Mouse (Mus musculus): Measurements from ENCODE around the gene Olfr985.

Gene Olfr985

GRCm38 (mm10) chr9:40130084-40130483, at the start of gene Olfr985:
TSS of gene Olfr985 (minus strand) at chr9:40130184.
- no peak for DNase-seq

DNA sequence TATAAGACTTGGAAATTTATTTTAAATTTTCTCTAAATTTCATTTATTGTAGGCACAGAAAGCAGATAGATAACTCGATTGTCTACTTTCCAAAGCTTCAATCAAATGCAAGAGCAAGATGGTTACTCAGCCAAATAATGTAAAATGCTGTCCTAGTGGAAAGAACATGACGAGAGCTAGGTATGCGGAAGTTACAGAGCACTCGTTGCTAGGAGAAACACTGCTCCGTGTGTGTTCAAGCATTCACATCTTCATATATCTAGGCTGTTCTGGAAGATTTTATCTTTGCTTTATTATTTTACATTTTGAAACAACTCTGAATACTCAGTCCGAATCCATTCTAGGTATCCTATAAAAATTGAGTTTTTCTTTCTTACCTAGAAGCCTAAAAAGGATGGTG, 47.0 kb upstream of the Olfr985 start:
- no peak for DNase-seq

DNA sequence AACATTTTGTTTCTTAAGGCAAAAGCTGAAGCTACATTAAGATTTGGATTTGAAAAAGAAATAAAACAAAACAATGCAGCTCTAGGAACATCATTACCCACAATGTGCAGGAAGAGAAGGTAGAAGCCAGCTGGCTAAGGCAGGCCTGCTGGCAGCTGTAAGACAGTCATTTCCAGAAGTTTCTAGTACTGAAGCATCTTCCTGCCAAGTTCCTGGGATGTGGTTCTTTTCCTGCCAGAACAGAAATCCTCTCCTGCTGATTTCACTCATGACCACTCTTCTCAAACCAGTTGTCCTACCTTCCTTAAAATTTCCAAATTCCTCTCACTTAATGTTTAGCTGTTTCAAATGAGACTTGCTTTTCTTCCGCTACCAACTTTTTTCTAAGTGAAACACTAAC, 36.5 kb upstream of the Olfr985 start:
- no peak for DNase-seq

DNA sequence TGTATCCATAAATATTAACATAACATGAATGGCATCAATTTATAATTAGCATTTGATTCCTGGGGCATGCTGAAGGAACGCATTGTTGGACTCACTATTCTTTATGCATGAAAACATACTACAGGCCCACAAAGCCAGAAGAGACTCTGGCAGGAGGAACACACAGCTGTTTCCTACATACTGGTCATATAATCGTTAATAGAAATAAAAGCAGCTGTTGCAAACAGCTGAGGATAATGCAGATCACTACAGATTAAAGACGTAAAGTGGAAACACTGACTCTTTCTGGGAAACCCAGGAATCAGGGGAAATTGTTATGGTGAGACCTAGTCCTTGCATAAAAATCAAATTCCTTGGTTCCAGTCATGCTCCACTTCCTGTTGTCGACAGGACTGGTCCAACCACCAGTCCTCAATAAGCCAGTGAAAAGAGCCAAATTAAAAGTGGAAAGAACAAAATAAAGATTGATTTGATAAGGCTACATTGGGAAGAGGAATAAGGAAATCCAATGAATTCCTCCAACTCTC, 25.2 kb upstream of the Olfr985 start:
- DNase-seq: no peak

GRCm38 (mm10) chr9:40141544-40141943, 11.6 kb upstream of the Olfr985 start:
- DNase-seq: no peak

GRCm38 (mm10) chr9:40139484-40139883, 9.5 kb upstream of the Olfr985 start:
- no peak for DNase-seq

GRCm38 (mm10) chr9:40136987-40137688, 7.2 kb upstream of the Olfr985 start:
- DNase-seq: no peak

- no peak for DNase-seq
Measured at GRCm38 (mm10) chr9:40130556-40130955, 572 bp upstream of the Olfr985 start.

DNA sequence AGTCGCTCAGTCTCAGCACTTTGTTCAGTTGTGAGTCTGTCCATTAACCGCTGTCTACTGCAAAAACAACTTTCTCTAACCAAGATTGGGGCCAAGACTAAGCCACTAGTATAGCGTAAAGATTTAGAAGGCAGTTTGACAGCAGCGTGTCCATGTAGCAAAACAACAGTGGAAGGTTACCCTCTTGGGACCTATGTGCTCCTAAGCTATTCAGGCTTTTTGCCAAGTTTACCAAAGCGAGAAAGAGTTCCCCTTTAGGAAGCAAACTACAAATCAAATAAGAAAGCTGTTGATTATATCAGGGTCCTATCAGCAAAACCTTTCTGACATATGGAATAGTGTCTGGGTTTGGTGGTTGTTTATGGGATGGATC, 12.7 kb downstream of the Olfr985 start:
- DNase-seq: no peak

DNA sequence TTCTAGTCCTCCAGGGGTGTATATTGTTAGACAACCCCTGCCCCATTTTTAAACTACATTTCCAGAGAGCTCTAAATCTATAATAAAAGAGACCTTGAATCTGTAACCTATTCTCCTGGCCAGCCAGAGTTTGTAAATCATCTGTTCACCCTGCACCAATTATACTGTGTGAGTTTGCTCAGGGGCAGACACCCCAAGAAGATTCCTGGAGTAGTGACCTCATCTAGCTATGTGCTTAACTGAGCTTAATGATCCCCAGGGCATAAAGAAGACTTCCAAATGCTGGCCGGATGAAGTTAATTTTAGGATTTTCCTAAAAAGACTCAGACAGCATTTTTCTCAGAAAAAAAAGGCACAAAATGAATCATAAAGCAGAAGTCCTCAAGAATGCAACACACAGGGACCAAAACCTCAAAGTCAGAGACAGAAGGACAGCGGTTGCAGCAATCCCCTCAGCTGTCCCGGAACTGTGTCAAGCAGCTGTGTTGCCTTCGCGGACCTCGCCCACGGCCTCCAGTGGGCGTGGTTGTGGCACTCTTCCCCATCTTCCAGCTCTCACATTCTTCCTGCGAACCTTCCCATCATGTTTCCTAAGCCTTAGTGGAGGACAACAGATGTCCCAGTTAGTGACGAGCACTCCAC, 13.2 kb downstream of the Olfr985 start:
- DNase-seq: peak; percentile 4

GRCm38 (mm10) chr9:40114106-40114505, 15.9 kb downstream of the Olfr985 start, which contains the start of gene Olfr984:
TSS of gene Olfr984 (minus strand) at chr9:40114206.
- DNase-seq: no peak

- no peak for DNase-seq
Measured at GRCm38 (mm10) chr9:40094769-40095168, 35.2 kb downstream of the Olfr985 start.

- DNase-seq: no peak
Measured at GRCm38 (mm10) chr9:40093495-40093894, 36.5 kb downstream of the Olfr985 start, which contains the start of gene Olfr983. TSS of gene Olfr983 (minus strand) at chr9:40093595.

Data from kidney, adult 18-20 months (tissue).